8 mouse cellular contexts compared by ENCODE assay signal in genomic region chr2:164443460-164444000, GRCm38 (mm10). TPM values are rescaled to one million over a fixed set of nuclear protein-coding genes. Genes with fewer than 3 reads are reported as not detected.
DNase-seq lines count a peak whose midpoint lies in the region; ATAC-seq and TF ChIP-seq lines count a peak whose summit lies in the region.

Sdc4 (minus strand) TSS chr2:164443887.

- ATAC-seq in limb, embryonic 14.5 days (ENCODE audit: low FRiP score, low read depth) = peak; percentile 3; the same call in 1 of the 2 replicates
- ATAC-seq in stomach, embryonic 15.5 days (ENCODE audit: insufficient read depth, low FRiP score, low read depth) = no peak

- H3K4me1 ChIP-seq in embryonic fibroblast, embryonic 13.5 days (ENCODE audit: control insufficient read depth, insufficient read depth, low read length) = peaks cover 3% of the 10 kb centered on the region; the same call in 1 of the 2 replicates
- peaks cover 35% of the 10 kb centered on the region for H3K4me1 ChIP-seq in limb, embryonic 14.5 days (ENCODE audit: control insufficient read depth, insufficient read depth, low read length)
- H3K4me1 ChIP-seq in stomach, embryonic 15.5 days = peaks cover 36% of the 10 kb centered on the region

- TF ChIP-seq POLR2A in embryonic fibroblast, embryonic 13.5 days (IDR thresholded peaks at IDR 0.05; ENCODE audit: low read depth, low read length) = no peak
- TF ChIP-seq POLR2A in limb, embryonic 14.5 days (IDR thresholded peaks at IDR 0.05; ENCODE audit: borderline replicate concordance, extremely low read depth, insufficient read depth, insufficient read length) = no peak

- no peaks in the 10 kb centered on the region for H3K27me3 ChIP-seq in limb, embryonic 14.5 days (ENCODE audit: control insufficient read depth, insufficient read depth, low read length)
- H3K27me3 ChIP-seq in stomach, embryonic 15.5 days (replicated peaks) = no peaks in the 10 kb centered on the region

- H3K4me3 ChIP-seq in embryonic fibroblast, embryonic 13.5 days (ENCODE audit: insufficient read depth, low read length) = peak within 1 kb of the TSS; percentile 66
- H3K4me3 ChIP-seq in limb, embryonic 14.5 days (replicated peaks; ENCODE audit: low read length) = peak within 1 kb of the TSS; percentile 63
- peak within 1 kb of the TSS; percentile 57 for H3K4me3 ChIP-seq in stomach, embryonic 15.5 days (replicated peaks)

- intact Hi-C loops in heart, postnatal 25 days (cut with DNase I) = no loop called here

- H3K4me2 ChIP-seq in limb, embryonic 14.5 days (replicated peaks; ENCODE audit: low read depth, low read length, severe bottlenecking) = peak within 1 kb of the TSS; percentile 90
- peak within 1 kb of the TSS; percentile 73 for H3K4me2 ChIP-seq in stomach, embryonic 15.5 days

- no peaks in the 10 kb centered on the region for H3K9me3 ChIP-seq in limb, embryonic 14.5 days (ENCODE audit: control insufficient read depth, low read length)
- H3K9me3 ChIP-seq in stomach, embryonic 15.5 days = no peaks in the 10 kb centered on the region

- no peak for TF ChIP-seq CTCF in embryonic fibroblast, embryonic 13.5 days (IDR thresholded peaks at IDR 0.05; ENCODE audit: borderline replicate concordance, insufficient read depth, low read length)

- WGBS in limb, embryonic 14.5 days = 10% methylated on average over 18 of the region's 18 CpGs
- 9% methylated on average over 18 of the region's 18 CpGs for WGBS in stomach, embryonic 15.5 days

- peak within 1 kb of the TSS; percentile 79 for H3K9ac ChIP-seq in limb, embryonic 14.5 days (ENCODE audit: low read depth, low read length, severe bottlenecking)
- peak within 1 kb of the TSS; percentile 57 for H3K9ac ChIP-seq in stomach, embryonic 15.5 days

- peak within 1 kb of the TSS; percentile 68 for H3K27ac ChIP-seq in embryonic fibroblast, embryonic 13.5 days (ENCODE audit: insufficient read depth, low read length)
- H3K27ac ChIP-seq in limb, embryonic 14.5 days (replicated peaks; ENCODE audit: low read depth, low read length) = peak within 1 kb of the TSS; percentile 49
- H3K27ac ChIP-seq in stomach, embryonic 15.5 days = peak within 1 kb of the TSS; percentile 86

- no peak for DNase-seq in thymus, postnatal 0 days (ENCODE audit: low spot score)
- DNase-seq in thymus, postnatal 14 days = no peak
- no peak for DNase-seq in heart, postnatal 25 days (ENCODE audit: low spot score)
- peak; percentile 55 for DNase-seq in limb, embryonic 14.5 days (ENCODE audit: low spot score)
- DNase-seq in kidney, postnatal 36 days = no peak
- DNase-seq in thymus, postnatal 10 days (ENCODE audit: low spot score in 2 of 2) = no peak

- no peaks in the 10 kb centered on the region for H3K36me3 ChIP-seq in limb, embryonic 14.5 days (ENCODE audit: control insufficient read depth, insufficient read depth, low read length)
- H3K36me3 ChIP-seq in stomach, embryonic 15.5 days = no peaks in the 10 kb centered on the region

RNA-seq across cellular contexts. Expression of gene Sdc4, which starts in this region (rescaled TPM):
- 28.7 and 40.4 TPM in 2 replicates for polyA plus RNA-seq in thymus, postnatal 0 days (2015; fragmentation: Nextera tagmentation; extraction: Ambion mirVana)
- 242 and 248 TPM in 2 replicates for polyA plus RNA-seq in embryonic fibroblast, embryonic 13.5 days (2011; ENCODE audit: insufficient read length, low read depth, missing spikeins)
- 10 to 100 TPM; 19.7 to 22.4 TPM for total RNA-seq in heart, postnatal 25 days (2021)
- polyA plus RNA-seq in limb, embryonic 14.5 days (2012; rRNA removed) = 27.4 and 29.7 TPM in 2 replicates
- 65.9 and 68.2 TPM in 2 replicates for polyA plus RNA-seq in limb, embryonic 14.5 days (2014; fragmentation: Nextera tagmentation; extraction: Ambion mirVana)
- polyA plus RNA-seq in stomach, embryonic 15.5 days (2015; fragmentation: Nextera tagmentation; extraction: Ambion mirVana) = 132 and 135 TPM in 2 replicates
